Mouse (Mus musculus): ENCODE results near the gene Cutal.

Cutal gene

GRCm38 (mm10) chr2:34915103-34915502, 40.9 kb downstream of the Cutal start:
- no peak for DNase-seq (ENCODE audit: low spot score)

DNA sequence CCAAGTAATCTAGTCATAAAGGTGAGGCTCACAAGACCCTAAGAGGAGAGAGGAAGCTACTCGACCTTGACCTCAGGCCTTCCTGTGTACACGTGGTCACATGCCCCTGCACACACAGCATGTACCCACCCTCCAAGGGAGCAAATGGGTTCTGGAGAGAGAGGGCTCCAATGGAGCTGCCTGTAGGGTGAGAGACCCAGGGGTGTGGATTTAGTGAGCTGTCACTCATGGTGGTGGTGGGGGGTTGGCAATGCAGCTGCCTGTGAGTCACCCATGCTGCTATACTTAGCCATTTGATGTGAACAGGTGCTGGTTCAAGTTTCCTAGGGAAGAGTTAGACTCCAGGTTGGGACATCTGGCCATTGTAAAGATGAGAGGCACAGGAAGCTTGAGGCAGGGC, 45.9 kb downstream of the Cutal start:
- DNase-seq (ENCODE audit: low spot score): no peak

GRCm38 (mm10) chr2:34922729-34923128, 48.5 kb downstream of the Cutal start:
- no peak for DNase-seq (ENCODE audit: low spot score)

DNA sequence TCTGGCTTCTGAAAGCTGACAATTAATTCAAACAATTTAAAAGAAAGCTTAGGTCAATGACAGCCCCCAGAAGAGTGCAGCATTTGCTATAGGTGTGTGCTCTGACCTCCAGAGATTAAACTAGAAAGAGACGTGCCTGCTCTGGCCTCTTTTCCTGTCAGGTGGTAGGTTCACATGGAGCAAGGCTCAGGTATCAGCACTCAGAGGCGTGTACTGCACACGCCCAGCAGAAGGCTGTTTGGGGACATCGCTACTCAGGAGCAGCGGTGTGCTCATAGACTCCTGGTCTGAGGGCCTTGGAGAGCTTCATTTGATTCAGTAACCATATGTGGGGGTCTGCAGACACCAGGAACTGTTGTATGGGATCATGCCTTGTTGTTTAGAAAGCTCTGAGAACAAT, 53.1 kb downstream of the Cutal start:
- DNase-seq (ENCODE audit: low spot score): no peak

DNA sequence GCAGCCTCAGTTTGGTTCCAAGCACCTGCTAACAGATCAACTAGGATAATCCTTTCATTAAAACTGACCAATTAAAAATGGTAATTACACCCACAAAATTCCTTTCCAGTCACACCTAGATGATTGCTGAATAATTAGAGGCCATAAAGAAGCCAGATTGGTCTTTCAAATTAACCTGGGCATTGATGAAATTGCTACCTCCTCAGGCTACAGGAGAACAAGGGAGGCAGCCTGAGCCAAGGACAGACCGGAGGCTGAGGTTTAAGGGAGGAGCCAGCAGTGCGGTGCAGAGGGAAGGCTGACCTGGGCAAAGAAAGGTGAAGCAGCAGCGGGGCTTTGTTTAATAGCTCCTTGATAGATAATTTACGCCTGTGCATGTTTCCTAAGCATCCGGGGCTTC, 63.3 kb downstream of the Cutal start:
- DNase-seq (ENCODE audit: low spot score): no peak

DNA sequence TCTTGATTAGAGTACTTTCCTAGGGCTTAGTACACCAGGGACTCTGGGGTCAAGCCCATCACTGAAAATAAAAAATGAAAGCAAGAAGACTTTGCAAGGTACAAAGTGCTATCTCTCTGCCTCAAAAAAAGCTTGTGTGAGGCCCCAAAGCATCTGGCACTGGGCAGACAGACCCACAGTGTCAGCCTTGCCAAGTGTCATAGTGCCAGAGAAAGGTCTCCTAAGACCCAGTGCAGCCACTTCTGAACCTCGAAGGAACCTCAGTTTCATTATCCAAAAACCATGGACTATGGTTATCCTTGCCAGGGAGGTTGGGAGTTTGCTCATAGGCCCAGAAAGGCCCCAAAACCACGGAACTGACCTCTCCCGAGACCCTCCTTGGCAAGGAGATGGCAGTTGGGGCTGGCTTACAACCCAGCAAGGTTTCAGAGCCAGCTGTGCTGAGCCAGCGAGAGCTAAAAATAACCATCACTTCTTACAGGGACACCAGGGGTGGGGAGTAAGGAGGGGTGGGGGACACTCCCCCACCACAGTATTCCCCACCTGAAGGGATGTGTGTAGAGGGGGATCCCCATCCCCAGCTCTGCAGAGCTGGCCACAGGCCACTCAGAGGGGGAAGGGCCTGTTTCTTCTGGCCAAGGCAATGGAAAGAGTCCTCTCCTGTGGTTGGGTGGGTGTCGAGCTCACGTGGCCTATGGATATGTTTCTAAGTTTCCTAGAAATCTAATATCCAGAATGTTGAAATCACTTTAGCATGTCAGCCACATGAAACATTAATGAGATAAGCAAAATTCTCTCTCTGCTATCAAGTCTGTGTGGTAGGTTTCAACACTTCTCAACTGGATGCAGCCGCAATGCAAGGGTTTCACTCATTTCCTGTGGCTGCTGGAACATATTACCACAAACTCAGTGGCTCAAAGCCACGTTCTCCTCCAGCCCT, 64.3 kb downstream of the Cutal start:
- DNase-seq (ENCODE audit: low spot score): no peak

GRCm38 (mm10) chr2:34940246-34940645, 66.0 kb downstream of the Cutal start:
- no peak for DNase-seq (ENCODE audit: low spot score)

DNA sequence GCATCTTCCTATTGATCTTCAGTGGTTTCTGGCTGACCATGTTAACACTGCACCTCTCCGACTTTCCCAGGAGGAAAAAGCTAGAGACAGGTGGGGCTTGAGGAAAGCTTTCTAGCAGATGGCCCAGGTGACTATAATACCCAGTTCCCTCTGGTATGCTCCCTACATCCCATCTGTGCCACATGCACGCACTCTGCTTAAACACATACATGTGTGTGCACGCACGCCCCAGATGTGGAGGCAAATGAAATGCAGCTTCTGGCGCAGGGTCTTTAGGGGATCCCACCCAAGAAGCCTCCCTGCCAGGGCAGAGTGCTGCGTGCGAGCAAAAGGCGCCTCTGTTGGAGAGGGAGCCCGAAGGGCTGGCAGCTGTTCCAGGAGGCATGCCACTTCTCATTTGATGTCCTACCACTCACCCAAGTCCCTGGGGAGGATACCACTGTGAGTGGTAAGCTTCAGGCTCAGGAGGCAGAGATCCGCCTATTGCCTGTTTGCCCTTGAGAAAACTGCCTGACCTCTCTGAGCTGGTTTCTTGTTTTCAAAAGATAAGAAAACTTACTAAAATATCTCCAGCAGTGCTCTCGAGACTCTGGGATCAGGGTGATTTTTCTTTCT, 67.0 kb downstream of the Cutal start:
- no peak for DNase-seq (ENCODE audit: low spot score)

Data from ovary, postnatal 10 days (tissue).